Mouse (Mus musculus): ENCODE data around the gene Col16a1. TPM values are rescaled to one million over a fixed set of nuclear protein-coding genes. Genes with fewer than 3 reads are reported as not detected.

Gene Col16a1
- total RNA-seq, 4 experiments from 2014 or later, result 1.6 to 4.1 (median 2.3) TPM

DNA sequence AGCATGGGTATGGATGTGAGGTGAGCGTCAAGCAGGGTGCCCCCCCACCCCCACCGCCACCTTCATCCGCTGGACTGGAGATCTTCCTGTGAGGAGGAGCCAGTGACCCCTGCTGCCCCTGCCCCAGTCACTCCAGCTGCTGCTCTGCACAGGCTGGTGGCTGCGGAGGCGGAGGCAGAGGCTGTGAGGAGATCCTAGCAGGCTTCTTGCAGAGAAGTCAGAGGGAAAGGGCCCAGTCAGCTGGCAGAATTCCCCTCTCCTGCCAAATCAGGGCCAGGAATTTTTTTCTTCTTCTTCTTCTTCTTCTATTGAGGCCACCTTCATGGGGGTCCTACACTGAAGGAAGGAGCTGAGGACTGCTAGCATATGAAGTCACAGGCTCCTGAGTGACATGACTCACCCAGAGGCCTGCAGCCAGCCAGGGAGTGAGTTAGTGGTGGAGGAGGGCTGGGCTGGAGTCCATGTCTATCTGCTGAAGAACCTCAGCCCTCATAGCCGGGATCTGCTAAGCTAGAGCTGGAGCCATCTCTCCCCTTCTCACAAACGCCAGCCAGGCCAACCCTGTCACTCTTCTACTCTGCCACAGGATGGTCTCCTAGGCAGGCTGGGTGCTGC lies 36.8 kb downstream of the Col16a1 start:
- no peak for DNase-seq (ENCODE audit: low spot score in 2 of 2)

DNA sequence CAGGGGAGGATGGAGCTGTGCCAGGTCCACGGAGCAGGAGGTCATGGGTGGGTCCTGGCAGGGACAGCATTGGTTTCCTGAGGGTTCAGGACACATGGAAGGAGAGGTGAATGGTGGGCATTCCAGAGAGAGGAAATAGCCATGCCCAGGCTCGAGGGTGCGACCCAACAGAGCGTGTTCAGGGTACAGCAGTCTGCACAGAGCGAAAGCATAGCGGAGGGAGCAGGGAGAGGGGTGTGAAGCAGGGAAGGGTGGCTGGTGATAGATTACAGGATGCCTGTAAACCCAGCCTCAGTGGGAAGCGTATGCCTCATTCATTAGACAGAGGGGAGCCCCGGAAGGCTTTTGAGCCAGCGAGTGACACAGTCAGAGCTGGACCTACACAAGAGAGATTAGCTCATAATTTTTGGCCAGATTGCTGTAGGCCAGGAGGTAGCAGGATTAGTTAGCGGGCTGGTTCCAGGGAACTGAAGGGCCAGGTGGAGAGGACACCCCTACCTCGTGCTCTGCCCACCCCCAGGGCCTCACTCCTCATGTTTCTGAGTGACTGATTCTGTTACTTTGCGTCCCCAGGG lies 37.7 kb downstream of the Col16a1 start:
- DNase-seq (ENCODE audit: low spot score in 2 of 2), result no peak

DNA sequence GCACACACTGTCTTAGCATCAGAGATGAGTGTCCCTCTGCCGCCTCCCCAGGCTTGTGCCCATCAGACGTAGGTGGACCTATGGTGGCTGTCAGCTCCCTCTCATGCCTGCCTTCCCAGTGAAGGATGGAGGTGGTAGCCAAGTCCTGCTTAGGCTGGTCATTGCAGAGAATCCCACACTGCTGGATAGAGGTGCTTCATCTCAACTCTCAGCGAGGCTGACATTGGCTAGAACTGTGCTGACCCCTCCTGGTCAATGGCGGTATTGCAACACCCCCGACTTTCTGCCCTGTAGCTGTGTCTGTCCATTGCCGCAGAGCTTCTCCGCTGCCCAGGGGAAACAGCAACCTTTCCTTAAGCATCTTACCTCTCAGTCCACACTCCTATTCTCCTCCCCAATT lies 39.7 kb downstream of the Col16a1 start:
- DNase-seq (ENCODE audit: low spot score in 2 of 2), result peak; percentile 84 to 89

- DNase-seq (ENCODE audit: low spot score in 2 of 2), result no peak
Measured at GRCm38 (mm10) chr4:130095137-130095536, 47.5 kb downstream of the Col16a1 start.

GRCm38 (mm10) chr4:130101183-130101582 lies 53.5 kb downstream of the Col16a1 start:
- DNase-seq (ENCODE audit: low spot score in 2 of 2), result no peak

DNA sequence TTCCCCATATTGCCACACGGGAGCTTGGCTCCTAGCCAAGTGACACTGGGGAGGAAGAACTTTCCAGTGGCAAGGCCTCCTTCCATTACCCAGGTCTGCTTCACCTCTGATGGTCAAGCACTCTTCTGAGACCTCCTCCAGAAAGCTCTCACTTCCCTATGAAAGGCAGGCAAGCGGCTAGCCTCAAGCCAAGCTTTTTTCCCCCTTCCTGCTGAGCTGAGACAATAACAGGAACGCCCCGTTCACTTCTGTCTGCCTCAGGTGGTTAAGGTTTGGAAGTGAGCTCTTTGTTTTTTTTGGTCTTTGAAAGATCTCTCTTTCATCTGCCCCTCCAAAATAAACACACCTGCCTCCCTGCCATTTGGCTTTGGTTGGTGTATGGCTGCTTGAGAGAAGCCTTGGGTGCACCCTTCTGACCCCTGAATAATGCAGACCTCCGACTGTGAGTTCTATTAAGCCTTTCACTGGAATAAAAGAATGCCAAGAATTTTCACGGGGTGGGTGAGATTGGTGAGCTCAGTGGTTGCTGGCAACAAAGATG lies 54.5 kb downstream of the Col16a1 start, which contains the start of gene Pef1:
Pef1 (plus strand) TSS at position 448 of the 541 bp plus-strand sequence.
- DNase-seq (ENCODE audit: low spot score in 2 of 2), result no peak

- no peak for DNase-seq (ENCODE audit: low spot score in 2 of 2)
Measured at GRCm38 (mm10) chr4:130103632-130104031, 56.0 kb downstream of the Col16a1 start.

DNA sequence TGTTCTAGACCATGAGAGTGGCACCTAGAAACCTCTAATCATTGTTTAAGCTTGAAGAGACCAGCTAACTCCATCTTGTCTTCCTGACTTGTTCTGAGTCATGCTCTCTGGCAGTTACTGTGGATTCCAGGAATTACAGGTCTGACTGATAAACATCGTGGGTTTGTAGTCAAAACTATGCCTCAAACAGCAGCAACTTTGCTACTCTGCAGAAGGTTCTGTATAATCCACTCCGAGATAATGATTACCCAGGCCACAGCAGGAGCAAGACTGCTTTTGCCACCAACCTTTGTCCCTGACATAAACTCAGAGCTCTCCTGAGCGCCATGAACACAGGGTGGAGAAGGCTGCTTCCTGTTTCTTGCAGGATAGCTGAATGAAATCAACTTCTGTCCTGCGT lies 56.9 kb downstream of the Col16a1 start:
- no peak for DNase-seq (ENCODE audit: low spot score in 2 of 2)

DNA sequence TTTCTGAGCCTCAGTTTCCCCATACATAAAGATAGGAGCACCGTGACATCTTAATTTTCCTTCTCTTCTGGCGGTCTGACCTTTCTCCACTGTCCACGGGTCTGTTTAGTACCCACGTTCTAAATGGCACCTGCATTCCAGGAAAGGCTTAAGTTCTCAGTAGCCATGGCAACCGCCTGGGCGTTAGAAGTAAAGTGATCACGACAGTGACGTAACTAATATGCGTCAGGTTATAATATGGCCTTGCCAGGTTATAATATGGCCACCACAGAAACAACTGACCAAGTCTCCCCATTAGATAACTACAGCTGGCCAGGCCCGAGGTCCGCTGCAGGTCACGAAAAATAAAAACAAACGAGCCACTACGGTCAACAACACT lies 59.4 kb downstream of the Col16a1 start:
- no peak for DNase-seq (ENCODE audit: low spot score in 2 of 2)

- peak; percentile 99 for DNase-seq (ENCODE audit: low spot score in 2 of 2)
Measured at GRCm38 (mm10) chr4:130107444-130108131, 59.9 kb downstream of the Col16a1 start.

DNA sequence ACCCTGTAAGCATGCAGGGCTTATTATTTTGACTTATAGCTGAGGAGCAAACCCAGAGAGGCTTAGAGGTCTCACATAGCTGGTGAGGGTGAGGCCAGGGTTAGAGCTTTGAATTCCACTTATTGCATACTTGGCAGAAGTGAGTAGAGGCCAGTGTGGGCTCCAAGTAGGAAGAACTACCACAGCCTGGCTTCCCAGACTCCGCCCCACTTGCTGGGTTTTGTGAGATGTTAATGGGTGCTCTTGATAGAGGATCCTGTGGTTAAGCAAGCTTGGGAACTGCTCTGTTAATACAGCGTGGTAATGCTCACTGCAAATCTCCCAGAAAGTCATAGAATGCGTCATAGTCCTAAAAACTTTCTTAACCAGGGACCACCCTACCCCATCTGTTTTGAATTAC lies 61.3 kb downstream of the Col16a1 start:
- no peak for DNase-seq (ENCODE audit: low spot score in 2 of 2)

- DNase-seq (ENCODE audit: low spot score in 2 of 2), result no peak
Measured at GRCm38 (mm10) chr4:130109666-130110065, 62.0 kb downstream of the Col16a1 start.

- DNase-seq (ENCODE audit: low spot score in 2 of 2), result no peak
Measured at GRCm38 (mm10) chr4:130110091-130110490, 62.5 kb downstream of the Col16a1 start.

DNA sequence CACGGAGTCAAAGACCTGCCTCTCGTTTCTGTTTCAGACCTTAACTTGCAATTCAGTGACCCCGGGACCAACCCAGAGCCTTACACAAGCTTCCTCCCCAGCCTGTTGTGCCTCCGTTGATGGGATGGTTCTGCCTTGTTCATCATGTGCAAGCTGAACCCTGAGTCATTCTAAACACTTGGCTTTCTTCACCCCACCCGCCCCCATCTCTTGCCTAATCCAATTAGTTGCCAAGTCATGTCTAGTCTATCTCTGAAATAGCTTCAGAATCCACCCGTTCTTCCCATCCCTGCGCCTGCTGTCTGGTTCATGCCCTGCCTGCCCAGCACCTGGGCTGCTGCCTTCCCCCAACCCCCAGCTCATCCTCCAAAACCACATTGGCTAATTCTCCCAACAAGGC lies 64.7 kb downstream of the Col16a1 start:
- DNase-seq (ENCODE audit: low spot score in 2 of 2), result peak; percentile 46 to 68

DNA sequence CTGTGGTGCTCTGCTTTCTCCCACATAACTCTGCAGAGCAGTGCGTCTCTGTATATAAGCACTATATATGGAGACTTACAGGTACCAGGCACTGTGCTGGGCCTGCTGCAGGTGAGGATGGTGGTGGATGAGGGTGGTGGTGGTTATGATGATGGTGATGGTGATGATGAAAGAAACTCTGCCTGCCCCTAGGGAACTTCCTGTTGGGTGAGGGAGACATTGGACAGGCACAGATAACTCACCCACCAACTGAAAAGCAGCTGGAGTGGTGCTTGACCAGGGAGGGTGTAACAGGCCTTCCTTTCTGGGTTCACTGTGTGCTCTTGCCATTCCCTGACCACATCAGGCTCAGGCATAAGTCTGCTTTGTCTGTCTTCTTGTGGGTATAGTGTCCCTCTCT lies 65.1 kb downstream of the Col16a1 start:
- DNase-seq (ENCODE audit: low spot score in 2 of 2), result no peak

DNA sequence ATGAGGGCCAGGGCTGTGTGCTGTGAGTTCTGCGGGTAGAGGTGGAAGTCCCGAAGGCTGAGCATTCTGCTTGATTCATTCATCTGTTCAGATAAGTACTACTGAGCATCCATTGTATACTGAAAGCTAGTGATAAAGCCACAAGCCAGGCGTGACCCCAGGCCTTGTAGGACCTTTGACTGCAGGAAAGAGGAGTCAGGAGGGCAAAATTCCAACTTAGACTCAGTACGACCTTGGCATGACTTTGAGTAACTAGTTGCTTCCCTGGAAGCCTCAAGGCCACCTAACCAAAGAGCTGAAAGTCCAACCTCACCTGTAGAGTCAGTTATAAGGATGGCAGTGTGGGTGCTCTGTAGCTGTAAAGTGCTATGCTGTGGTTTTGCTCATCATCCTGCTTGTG lies 73.1 kb downstream of the Col16a1 start:
- DNase-seq (ENCODE audit: low spot score in 2 of 2), result no peak

DNA sequence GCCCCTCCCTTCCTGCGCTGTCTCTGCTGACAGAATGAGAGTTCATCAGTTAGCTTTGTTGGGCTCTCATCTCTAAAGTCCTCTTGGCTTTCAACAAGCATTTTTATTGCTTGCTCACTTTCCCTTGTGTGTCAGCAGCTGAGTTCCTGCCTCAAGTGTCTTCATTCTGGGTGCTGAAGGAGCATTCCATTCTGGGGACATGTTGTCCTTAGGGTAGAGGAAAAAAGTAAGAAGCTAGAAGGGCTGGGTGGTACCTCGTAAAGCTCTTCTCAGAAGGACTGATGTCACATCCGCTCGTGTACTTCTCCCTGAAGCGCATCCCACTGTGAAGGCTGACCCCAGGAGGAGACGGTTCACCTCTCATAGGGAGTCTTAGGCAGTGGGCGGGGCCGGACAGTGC lies 73.9 kb downstream of the Col16a1 start:
- no peak for DNase-seq (ENCODE audit: low spot score in 2 of 2)

DNA sequence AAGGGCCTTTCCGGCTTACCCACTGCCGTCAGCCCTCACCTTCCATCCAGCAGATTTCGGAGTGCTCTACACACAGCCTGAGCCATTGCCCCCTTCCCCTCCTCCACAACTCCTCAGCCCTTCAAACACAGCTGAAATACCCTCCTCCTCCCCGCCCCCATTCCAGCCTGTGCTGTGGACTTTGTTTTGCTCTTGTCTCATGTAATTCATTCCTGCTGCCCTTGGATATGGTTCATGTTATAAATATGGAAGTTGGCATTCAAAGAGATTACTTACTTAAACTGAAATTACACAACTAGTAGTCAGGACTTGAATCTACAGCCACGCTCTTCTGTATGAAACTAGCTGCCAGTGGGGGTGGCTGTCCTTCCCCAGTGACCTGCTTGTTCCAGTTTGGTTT lies 75.4 kb downstream of the Col16a1 start:
- no peak for DNase-seq (ENCODE audit: low spot score in 2 of 2)

- DNase-seq (ENCODE audit: low spot score in 2 of 2), result no peak
Measured at GRCm38 (mm10) chr4:130124110-130124509, 76.5 kb downstream of the Col16a1 start.

GRCm38 (mm10) chr4:130125164-130125563 lies 77.5 kb downstream of the Col16a1 start:
- DNase-seq (ENCODE audit: low spot score in 2 of 2), result no peak

- no peak for DNase-seq (ENCODE audit: low spot score in 2 of 2)
Measured at GRCm38 (mm10) chr4:130125935-130126334, 78.3 kb downstream of the Col16a1 start.

- no peak for DNase-seq (ENCODE audit: low spot score in 2 of 2)
Measured at GRCm38 (mm10) chr4:130128907-130129306, 81.3 kb downstream of the Col16a1 start.

GRCm38 (mm10) chr4:130130082-130130481 lies 82.4 kb downstream of the Col16a1 start:
- DNase-seq (ENCODE audit: low spot score in 2 of 2), result no peak
